Mouse (Mus musculus) urinary bladder, postnatal 14 days (tissue): ENCODE results near the gene Ipo13.

Experiments
- DNase-seq: peaks from one replicate; pipeline ENCODE4 v3.0.0; 2021; ENCODE audit warnings: low spot score

The Ipo13 gene

DNA sequence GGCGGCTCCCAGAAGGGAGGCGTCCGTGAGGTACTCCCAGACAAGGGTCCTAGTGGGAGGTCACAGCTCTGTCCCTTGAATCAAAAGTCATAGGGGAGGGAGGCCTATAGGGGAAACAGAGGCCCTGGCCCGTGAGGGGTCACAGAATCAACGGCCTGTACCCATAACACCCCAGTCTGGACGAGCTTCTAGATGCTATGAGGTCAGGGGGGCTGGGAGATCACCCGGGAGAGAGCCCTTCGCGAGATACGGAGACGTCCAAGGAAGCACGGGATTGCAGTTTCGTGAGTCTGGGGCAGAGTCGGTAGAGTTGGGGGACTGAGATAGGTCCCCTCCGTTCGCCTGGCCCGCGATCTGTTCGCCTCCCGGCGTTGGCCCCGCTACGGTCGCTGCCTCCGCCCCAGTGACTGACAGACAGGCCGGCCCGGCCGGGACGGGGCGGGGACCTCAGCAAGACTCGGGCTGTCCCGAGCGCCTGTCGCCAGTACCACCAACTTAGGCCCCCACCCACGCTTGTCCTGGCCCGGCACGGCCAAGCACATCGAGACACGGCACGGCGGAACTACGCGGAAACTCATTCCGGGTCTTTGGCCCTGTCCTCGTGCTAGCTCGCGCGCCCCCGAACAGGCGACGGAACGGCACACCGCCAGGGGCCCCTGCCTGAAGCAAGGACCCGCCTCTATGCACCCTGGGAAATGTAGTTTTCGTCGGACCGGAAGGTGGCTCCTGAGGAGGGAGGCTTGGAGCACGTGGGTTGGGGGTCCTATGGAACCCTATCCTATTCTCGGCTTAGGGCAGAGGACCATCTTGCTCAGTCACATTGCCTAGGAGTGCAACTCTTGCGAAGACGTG is at the start of gene Ipo13:
TSS of gene Ipo13 (minus strand) at position 409 of the 852 bp plus-strand sequence.
- DNase-seq: peak; percentile 91

DNA sequence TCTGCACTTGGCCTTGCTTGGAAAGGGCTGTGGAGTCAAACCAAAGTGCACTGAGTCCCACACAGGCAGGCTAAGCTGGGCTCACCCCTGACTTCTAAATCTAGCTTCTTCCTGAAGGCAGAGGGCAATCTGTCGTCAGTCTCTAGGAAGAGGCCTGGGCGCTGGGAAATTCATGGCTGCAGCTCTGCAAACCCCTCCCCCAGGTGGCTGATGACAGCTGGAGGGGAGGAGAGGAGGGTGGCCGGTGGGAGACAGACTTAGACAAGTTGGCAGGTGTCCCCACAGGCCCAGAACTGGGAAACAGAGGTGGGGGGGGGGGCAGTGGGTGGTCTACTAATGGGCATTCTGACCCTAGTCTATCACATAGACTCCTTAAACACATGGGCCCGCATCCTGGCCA is 42.7 kb upstream of the Ipo13 start:
- no peak for DNase-seq

DNA sequence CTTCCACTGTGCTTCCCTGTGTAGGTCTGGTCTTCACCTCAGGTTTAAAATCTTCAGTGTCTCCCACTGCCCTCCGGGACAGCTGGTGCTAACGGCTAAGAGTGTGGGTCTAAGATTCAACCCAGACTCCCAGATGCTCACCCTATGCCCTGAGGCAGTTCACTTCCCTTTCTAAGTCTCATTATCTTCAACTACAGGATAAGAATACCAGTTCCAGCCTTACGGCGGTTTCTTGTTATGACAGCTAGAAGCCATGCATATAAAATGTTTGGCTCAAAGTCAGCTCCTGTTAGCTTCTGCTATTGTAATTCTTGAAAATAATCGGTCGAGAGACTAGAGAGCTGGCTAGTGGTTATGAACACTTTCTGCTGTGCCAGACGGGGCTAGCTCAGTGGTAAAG is 32.7 kb upstream of the Ipo13 start:
- no peak for DNase-seq

DNA sequence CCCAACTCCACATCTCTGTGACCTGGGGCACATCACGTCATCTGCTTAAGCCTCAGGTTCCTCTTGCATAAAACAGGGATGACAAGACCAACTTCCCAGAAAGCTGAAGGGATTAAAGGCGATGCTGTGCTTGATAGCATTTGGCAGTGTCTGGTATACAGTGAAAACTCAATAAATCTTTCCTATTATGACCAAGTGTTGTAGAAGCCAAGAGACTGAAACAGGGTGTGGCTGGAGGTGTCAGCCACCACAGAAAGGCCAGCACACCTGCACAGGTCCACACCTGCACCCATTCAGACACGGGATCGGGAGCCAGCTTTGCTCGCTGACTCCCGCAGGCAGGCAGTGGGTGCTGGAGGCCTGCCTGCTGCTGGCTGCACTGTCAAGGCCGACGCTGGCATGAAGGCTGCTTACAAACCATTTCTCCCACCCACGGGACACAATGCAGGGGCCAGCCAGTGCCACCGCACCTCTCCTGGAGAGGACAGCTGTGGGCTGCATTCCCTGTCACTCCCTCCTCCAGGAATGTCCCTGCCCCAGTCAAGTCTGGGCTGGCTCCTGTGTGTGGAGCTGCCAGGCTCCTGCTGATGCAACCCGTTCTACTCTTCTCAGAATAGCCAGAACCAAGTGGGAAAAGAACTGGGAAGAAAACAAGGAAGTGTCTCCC is 32.0 kb upstream of the Ipo13 start:
- DNase-seq: peak; percentile 61

DNA sequence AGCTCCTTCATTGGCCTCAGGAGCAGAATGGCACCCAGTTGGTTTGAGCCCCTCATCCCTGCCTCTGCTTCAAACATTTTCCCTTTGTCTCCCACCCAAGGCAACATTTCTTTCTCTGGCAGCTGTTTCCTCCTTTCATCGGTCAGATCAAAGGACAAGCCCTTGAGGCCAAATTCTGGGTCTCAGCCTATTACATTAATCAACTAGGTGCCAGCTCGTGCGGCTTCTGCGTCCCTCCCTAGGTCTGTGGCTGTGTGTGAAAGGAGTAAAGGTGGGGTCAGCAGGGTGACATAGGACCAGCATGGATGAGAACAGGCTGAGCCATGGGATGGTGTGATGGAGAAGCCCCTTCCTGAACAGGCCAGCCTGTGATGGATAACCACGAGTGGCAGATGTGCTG is 28.5 kb upstream of the Ipo13 start:
- DNase-seq: no peak

DNA sequence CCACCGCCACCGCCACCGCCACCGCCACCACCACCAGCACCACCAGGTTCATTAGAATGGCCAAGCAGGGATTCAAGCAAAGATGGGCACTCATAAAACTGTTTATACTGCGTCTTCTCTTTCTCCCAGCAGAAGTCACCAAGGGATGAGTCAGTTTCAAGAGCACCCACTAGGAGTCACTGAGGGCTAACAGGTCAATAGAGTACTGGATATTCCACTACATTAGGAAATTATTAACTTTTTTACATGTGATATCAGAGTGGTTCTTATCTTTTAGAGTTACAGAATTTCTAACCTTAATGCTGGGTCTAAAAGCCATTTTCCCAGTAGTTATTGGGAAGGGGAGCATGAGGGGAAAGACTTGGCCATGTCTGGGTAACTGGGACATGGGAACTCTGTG is 22.2 kb upstream of the Ipo13 start:
- DNase-seq: no peak

DNA sequence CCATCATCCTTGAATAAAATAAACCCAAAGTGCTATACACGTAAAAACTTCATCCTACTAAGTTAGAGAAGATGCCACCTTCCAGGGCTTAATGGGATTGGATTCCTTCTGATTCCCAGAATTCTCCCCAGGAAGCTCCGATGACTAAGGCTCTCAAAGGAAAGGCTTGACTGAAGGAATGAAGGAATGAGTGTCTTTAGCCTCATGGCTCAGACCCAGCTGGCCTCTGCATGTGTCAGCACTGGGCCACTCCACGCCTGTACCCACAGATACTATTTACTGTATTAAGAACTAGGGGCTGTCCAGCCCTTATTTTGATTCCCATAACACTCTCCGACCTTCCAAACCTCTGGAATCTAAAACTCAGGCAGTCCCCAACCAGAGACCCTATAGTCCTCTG is 19.3 kb upstream of the Ipo13 start:
- DNase-seq: no peak

DNA sequence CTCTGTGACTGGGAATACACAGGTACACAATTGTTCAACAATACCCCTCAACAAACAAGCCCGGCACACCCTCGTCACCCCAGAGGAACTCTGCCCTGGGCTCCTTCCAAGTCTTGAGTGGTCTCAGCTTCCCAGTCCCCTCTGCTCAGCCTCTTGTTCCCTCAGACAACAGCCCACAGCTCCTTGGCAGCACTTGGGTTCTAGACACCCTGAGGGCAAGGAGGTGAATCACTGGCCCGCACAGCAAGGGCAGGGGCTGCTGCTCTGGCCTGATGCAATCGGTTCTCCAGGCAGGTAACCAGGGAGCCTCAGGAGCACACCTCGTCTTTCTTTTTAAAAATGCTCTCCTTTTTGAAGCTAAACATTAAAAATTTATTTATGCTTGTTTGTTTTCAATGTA is 18.4 kb upstream of the Ipo13 start:
- no peak for DNase-seq

DNA sequence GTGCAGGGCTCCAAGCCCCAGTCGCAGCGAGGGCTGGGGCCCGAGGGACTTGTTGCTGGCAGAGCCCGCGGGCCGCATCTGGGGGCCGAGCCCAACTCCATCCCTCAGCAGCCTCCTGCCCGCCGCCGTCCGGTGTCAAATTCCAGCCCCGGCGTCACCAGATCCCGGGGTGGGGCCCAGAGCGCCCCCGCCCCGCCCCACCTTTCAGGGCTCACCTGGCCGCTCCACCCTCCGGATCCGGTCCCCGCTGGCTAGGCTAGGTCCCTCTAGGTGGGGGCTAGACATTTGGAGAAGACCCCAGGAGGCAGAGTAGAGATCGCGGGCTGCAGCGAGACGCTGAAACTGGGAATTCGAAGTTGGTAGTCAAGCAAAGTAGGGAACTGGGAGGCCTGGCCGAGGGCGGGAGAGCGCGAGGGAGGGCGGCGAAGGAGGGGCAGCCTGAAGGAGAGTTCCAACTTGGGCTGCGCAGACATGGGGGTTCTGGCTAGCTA is 14.6 kb upstream of the Ipo13 start, which contains the start of gene Artn:
TSS of gene Artn (minus strand) at position 373 of the 491 bp plus-strand sequence.
- peak; percentile 77 for DNase-seq

DNA sequence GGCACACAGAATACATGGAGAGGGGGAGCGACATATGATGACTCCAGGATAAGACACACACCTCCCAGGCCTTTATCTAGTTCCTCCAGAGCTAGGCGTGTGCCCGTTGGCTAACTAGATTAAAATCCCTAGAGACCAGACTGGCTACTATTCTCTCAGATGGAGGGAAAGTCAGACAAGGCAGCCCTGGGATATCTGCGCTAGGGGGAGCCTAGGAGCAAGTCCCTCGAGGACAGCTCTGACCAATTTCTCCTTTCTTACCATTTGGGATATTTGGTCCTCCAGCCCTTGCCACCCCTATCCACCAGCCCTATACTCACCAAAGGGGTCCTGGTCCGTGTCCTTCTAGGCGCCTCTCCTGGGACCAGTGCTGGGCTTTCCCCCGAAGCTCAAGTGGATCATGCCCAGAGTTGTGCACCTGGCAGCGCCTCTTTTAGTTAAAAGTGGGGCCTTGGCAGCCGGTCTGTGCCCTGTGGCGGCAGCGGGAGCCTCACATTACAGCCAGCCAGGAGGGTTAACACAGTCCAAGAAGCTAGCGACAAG is 14.0 kb upstream of the Ipo13 start:
- DNase-seq: peak; percentile 80

DNA sequence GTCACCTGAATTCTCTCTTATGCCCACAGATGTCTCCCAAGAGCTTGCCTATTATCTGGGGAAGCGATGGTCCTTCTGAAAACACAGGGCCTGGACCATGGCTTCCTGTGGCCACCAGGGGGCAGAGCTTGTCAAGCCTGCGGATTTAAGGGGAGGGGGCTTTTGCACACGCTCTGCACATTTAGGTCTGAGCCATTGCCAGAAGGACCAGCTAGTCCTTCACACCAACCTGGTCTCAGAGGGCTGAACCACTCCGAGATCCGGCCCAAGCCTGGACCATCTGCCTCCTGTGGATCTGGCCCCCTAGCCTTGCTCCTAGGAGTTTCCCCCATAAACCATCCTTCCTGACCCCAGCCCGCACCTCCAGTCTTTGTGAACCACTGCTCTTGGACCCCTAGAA is 13.4 kb upstream of the Ipo13 start:
- DNase-seq: no peak

DNA sequence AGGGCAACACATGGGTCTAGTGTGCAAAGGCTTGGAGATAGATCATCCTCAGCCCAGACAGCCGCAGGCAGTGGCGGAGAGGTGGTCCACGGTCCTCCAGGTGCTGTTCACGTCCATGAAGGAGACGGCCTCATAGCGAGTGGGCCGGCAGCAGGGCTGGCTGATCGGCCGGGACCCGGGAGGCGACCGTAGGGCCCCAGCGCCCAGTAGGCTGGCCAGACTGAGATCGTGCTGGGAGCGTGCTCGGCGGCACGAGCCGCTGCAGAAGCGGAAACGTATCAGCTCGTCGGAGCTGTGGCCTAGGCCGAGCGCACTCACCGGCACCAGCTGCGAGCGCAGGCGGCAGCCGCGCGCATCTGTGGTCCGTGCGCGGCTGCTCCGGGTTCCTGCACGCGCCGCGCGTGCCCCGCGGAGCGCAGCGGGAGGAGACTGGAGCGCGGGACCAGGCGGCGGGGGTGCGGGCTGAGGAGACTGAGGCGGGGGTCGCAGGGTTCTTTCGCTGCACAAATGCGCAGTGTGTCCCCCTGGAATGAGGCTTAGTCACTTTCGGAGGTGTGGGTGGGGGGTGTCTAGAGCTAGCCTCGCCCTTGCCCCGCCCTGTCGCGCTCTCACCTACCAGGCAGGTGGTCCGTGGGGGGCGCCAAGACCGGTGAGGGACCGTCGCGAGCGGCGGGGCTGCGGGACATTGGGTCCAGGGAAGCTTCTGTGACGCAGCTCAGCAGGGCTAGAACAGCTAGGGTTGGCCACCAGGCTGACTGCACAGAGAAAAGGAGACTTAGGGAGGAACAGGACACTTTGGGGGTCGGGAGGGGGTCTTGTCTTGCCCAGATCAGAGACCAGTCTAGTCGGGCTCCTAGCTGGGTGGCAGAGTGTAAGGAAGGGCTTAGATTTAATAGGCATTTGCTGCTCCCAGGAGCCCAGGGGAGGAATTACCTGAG is 12.0 kb upstream of the Ipo13 start:
- DNase-seq: no peak

DNA sequence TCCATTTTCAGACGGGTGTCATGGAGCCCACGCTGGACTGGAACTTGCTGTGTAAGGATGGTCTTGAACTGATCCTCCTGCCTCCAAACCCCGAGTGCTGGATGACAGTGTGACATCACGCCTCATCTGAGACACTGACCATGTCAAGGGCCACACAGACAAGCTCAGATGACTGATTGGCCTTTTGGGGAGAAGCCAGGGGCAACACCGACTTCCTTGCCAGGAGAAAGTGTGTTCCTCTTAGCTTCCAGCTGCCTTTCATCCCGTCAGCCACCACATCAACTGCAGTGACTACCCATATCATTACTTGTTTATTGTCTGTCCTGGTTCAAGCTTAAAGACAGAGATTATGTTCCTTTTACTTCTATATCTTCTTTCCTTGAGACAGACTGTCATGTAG is 10.1 kb upstream of the Ipo13 start:
- no peak for DNase-seq

DNA sequence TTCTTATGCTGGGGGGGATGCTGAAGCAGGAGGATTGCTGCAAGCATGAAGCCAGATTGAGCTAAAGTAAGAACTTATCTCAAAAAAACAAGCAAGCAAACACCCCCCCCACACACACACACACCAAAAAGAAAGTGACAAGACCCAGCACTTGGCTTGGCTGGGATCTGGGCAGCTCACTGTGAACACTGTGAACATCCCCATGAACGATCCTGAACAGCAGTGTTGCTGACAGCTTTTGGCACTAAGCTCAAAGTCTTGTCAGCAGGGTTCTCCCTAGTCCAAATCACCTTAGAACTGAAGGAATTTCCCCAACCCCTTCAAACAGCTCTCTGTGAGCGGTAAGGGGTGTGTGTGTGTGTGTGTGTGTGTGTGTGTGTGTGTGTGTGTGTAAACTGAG is 8.7 kb upstream of the Ipo13 start:
- DNase-seq: no peak

DNA sequence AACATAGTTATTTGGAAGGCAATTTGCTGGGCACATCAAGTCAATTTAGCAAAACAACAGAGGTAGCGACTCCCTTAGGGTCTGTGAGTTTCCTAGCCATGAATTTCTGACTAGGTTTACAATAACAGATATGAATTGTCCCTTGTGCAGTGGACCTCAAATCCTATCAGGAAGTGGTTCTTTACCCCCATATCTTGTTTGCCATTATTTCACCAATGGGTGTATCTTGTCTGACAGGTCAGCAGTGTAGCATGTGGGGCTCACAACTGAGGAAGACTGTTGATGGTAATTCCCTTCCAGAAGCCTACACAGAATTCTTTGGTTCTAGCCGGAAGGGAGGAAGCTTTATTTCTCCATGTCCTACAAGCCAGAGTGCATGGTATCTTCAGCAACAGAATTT is 6.6 kb upstream of the Ipo13 start:
- no peak for DNase-seq

DNA sequence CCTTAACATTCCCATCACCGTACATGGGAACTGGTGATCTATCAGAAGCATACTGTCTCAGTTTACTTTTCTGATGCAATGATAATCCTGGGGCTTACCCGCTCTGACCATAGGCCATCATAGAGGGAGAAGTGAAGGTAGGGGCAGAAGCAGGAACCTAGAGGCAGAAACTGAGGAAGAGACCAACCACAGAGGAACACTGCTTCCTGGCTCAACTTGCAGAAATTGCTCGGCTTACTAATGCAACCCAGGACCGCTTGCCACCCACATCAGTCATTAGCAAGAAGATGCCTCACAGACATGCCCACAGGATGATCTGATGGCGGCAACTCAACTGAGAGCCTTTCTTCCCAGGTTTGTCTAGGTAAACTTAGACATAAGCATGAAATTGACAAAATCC is 4.0 kb upstream of the Ipo13 start:
- no peak for DNase-seq

DNA sequence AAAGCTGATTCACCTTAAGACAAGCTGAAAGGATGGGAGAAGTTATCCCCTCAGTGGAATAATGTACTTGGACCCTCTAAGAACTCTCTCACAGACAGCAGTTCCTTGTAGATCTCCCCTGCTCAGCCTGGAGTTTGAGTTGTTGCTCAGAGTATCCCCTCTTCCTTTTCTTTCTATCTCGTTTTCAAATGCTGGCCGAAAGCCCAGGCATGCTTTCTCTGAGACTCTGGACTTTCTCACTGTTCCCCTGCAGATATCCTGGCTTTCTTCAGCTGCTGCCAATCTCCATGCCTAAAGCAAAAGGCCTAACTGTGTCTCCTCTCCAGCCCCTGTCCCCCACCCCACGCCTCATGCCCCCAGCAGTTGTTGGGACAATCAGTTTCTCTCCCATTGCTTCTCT is 3.5 kb upstream of the Ipo13 start:
- no peak for DNase-seq

DNA sequence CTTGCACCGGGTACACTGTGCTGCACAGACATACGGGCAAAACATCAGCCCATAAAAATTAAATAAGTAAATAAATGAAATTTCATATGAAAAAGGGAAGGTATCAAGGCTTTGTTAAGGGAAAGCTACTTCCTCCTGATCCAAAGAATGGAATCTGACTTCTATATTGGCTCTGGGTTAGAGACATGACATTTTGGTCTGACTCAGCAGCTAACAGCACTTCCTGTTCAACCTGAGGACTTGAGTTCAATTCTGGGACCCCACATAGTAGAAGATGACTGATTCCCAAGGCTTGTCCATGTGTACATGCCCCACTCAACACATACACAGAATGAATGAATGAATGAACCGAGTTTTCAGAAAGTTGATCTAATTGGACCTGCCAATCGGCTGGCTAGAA is 3.0 kb upstream of the Ipo13 start:
- DNase-seq: no peak

DNA sequence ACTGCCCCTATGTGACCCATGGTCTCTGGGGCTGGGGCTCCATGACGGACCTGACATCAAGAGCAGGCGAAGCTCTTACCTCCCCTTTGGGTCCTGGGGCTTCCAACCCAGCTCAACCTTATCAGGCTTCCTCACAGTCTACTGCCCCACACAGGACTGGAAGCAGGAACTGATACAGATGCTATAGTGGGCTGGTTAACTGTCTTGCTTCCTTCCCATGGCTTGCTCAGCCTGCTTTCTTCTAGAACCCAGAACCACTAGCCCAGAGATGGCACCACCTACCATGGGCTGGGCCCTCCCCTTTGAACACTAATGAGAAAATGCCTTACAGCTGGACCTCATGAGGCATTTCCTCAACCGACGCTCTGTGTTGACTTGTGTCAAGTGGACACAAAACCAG is 2.6 kb upstream of the Ipo13 start:
- no peak for DNase-seq

DNA sequence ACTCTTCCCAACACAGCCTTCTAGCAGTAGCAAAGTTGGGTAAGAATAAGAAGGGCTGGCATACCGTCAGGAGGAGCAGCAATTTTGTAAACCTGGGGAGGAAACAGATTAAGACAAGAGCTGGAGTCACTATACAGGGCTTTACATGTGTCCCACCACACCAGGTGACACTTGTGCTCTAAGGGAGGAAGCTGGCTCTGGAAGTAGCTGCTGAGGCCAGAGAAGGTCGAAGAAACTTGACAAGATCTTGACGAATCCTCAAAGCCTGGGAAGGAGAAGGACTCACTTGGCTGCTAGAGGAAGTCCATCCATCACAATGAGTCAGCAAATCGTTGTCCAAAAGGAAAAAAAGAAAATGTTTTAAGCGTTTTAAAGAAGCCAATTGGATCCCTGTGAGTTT is 1.6 kb upstream of the Ipo13 start:
- no peak for DNase-seq

DNA sequence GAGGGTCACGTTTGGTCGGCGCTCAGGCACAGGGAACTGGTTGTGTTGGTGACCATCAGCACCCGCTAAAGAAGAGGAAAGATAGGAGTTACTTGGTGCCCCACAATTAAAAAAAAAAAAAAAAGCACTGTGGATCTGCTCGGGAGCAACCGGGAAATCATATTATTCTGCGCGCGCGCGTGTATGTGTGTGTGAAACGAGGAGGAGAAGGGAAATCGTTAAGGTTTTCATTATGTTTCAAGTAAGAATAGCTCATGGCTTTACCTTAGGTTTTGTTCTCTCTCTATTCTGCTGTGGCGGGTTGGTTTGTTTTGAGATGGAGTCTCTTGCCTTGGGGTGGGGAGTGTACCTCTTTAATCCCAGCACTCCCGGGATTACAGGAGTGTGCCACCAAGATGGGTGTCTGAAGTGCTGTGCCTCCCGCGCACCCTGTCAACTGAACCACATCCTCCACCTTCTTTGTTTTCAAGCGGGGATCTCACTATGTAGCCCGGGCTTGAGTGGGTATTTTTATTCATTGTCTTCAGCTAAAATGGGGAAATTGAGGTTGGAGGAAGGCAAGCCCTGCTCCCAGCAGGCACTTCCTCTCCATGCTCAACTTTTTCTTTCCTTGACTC is 798 bp upstream of the Ipo13 start:
- no peak for DNase-seq

DNA sequence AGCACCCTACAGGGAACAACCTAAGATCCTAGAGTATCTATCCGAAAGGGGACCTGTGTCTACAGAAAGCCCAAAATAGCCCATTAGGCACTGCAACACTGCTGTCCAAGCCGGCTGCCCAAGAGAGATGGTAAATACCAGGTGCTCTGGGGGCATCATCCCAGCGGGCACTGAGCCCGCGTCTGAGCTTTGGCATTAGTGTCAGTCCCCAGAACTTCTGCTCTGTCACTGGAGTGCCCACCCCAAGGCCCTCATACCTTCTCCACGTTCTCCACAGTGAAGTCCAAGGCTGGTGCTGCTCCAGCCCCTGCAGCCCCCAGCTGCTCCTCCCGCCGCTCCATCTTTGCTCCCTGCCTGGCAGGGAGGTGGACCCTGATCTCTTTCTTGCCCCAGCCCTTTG is 768 bp downstream of the Ipo13 start:
- DNase-seq: no peak
